Mouse (Mus musculus) CH12.LX (cell line): ENCODE results near the gene Gnat1. TPM values are rescaled to one million over a fixed set of nuclear protein-coding genes. Genes with fewer than 3 reads are reported as not detected.

ENCODE experiments used
- DNase-seq: peaks from one replicate; pipeline ENCODE4 v3.0.0-alpha.2; 2013; ENCODE audit errors: extremely low read depth
- H3K27ac ChIP-seq: 2 replicates; pipeline ENCODE4 v1.5.1; 2012; ENCODE audit warnings: low read depth, mild to moderate bottlenecking, control low read depth, moderate library complexity; ENCODE audit not compliant: insufficient read depth
- H3K27me3 ChIP-seq: replicated peaks from 2 replicates; pipeline ENCODE3; 2012; ENCODE audit warnings: inconsistent platforms
- H3K36me3 ChIP-seq, 2 experiments: replicated peaks in 1 of 2; 2 replicates each; pipeline versions ENCODE3 to v1.6.1; 2012; ENCODE audit warnings: inconsistent platforms in 1 of 2, low read length in 1 of 2, mild to moderate bottlenecking in 1 of 2, mixed read lengths in 1 of 2, moderate library complexity in 1 of 2; ENCODE audit not compliant: control insufficient read depth in 1 of 2, insufficient read depth in 1 of 2
- H3K4me1 ChIP-seq, 2 experiments: 2 replicates each; pipeline ENCODE4 v1.6.1; 2012; ENCODE audit warnings: inconsistent platforms in 1 of 2, moderate library complexity in 1 of 2; ENCODE audit not compliant: insufficient read depth in 2 of 2, control insufficient read depth in 1 of 2
- H3K4me2 ChIP-seq: 2 replicates; pipeline ENCODE4 v1.6.1; 2012; ENCODE audit warnings: low read depth, mild to moderate bottlenecking, control low read depth; ENCODE audit not compliant: poor library complexity, insufficient read depth, severe bottlenecking
- H3K4me3 ChIP-seq, 3 experiments: fragments of 150-350 bp in 1 of 3; sonication (generic) in 1 of 3; replicated peaks in 1 of 3; 2 replicates each; pipeline versions ENCODE3 to v1.5.1; 2011 to 2012; ENCODE audit warnings: low read depth in 2 of 3, low read length in 2 of 3, mild to moderate bottlenecking in 2 of 3, moderate library complexity in 2 of 3, control low read depth in 1 of 3, improper control_type of control experiment in 1 of 3, inconsistent platforms in 1 of 3, mixed read lengths in 1 of 3; ENCODE audit not compliant: poor library complexity in 1 of 3
- H3K79me2 ChIP-seq: replicated peaks from 2 replicates; pipeline ENCODE4 v1.6.1; 2012; ENCODE audit warnings: mild to moderate bottlenecking, moderate library complexity; ENCODE audit not compliant: control insufficient read depth, poor library complexity, insufficient read depth, severe bottlenecking; ENCODE audit errors: extremely low read depth
- H3K9ac ChIP-seq: 2 replicates; pipeline ENCODE4 v1.6.1; 2012; ENCODE audit warnings: low read depth, mild to moderate bottlenecking, control low read depth, moderate library complexity; ENCODE audit not compliant: insufficient read depth
- H3K9me3 ChIP-seq: replicated peaks from 2 replicates; pipeline ENCODE3; 2012; ENCODE audit warnings: low read length, inconsistent platforms, mixed read lengths
- BHLHE40 ChIP-seq: IDR thresholded peaks from 2 replicates; pipeline ENCODE4 v1.6.1; 2011; ENCODE audit warnings: mild to moderate bottlenecking, low read depth, low read length, improper control_type of control experiment
- CTCF ChIP-seq, 2 experiments: IDR thresholded peaks in 1 of 2; conservative IDR thresholded peaks in 1 of 2; 2 replicates each; pipeline ENCODE4 v1.5.1; 2011 to 2012; ENCODE audit warnings: low read depth in 2 of 2, low read length in 2 of 2, improper control_type of control experiment in 1 of 2, inconsistent platforms in 1 of 2, mild to moderate bottlenecking in 1 of 2, moderate library complexity in 1 of 2
- EP300 ChIP-seq: IDR thresholded peaks from 2 replicates; pipeline ENCODE4 v1.6.1; 2011; ENCODE audit warnings: low read length, improper control_type of control experiment
- HCFC1 ChIP-seq: IDR thresholded peaks from 2 replicates; pipeline ENCODE4 v1.6.1; 2012; ENCODE audit warnings: low read depth, mild to moderate bottlenecking, inconsistent platforms, low read length, improper control_type of control experiment
- JUN ChIP-seq: IDR thresholded peaks from 2 replicates; pipeline ENCODE4 v1.6.1; 2011; ENCODE audit warnings: low read depth, mild to moderate bottlenecking, low read length, improper control_type of control experiment, moderate library complexity; ENCODE audit not compliant: insufficient read depth
- MAX ChIP-seq: IDR thresholded peaks from 2 replicates; pipeline ENCODE4 v1.6.1; 2011; ENCODE audit warnings: low read length, improper control_type of control experiment
- MAZ ChIP-seq: IDR thresholded peaks from 2 replicates; pipeline ENCODE4 v1.6.1; 2012; ENCODE audit warnings: low read depth, mild to moderate bottlenecking, inconsistent platforms, low read length, improper control_type of control experiment, moderate library complexity
- MEF2A ChIP-seq: IDR thresholded peaks from 2 replicates; pipeline ENCODE4 v1.6.1; 2014; ENCODE audit warnings: low read depth, mild to moderate bottlenecking, inconsistent platforms, low read length, improper control_type of control experiment, borderline replicate concordance
- MXI1 ChIP-seq: IDR thresholded peaks from 2 replicates; pipeline ENCODE4 v1.6.1; 2011; ENCODE audit warnings: mild to moderate bottlenecking, low read depth, low read length, improper control_type of control experiment
- MYC ChIP-seq: IDR thresholded peaks from 2 replicates; pipeline ENCODE4 v1.6.1; 2011; ENCODE audit warnings: low read depth, mild to moderate bottlenecking, improper control_type of control experiment, low read length
- NRF1 ChIP-seq: IDR thresholded peaks from 2 replicates; pipeline ENCODE4 v1.6.1; 2014; ENCODE audit warnings: low read depth, mild to moderate bottlenecking, inconsistent platforms, low read length, improper control_type of control experiment, moderate library complexity
- PAX5 ChIP-seq: IDR thresholded peaks from 2 replicates; pipeline ENCODE4 v1.6.1; 2012; ENCODE audit warnings: low read length, inconsistent platforms, mixed read lengths
- POLR2A ChIP-seq: IDR thresholded peaks from 2 replicates; pipeline ENCODE4 v1.6.1; 2011; ENCODE audit warnings: low read depth, mild to moderate bottlenecking, improper control_type of control experiment, low read length
- POLR2AphosphoS2 ChIP-seq: IDR thresholded peaks from 2 replicates; pipeline ENCODE4 v1.6.1; 2011; ENCODE audit warnings: low read depth, low read length, improper control_type of control experiment
- RAD21 ChIP-seq: IDR thresholded peaks from 2 replicates; pipeline ENCODE4 v1.6.1; 2011; ENCODE audit warnings: low read depth, mild to moderate bottlenecking, low read length, improper control_type of control experiment, moderate library complexity
- SIN3A ChIP-seq: IDR thresholded peaks from 2 replicates; pipeline ENCODE4 v1.6.1; 2012; ENCODE audit warnings: low read length, improper control_type of control experiment, inconsistent platforms
- SMC3 ChIP-seq: IDR thresholded peaks from 2 replicates; pipeline ENCODE4 v1.6.1; 2011; ENCODE audit warnings: low read depth, low read length, improper control_type of control experiment
- TCF12 ChIP-seq: IDR thresholded peaks from 2 replicates; pipeline ENCODE4 v1.6.1; 2014; ENCODE audit warnings: low read depth, mild to moderate bottlenecking, inconsistent platforms, low read length, improper control_type of control experiment
- UBTF ChIP-seq: IDR thresholded peaks from 2 replicates; pipeline ENCODE4 v1.6.1; 2012; ENCODE audit warnings: low read depth, mild to moderate bottlenecking, inconsistent platforms, low read length, improper control_type of control experiment, moderate library complexity
- ZC3H11A ChIP-seq: IDR thresholded peaks from 2 replicates; pipeline ENCODE4 v1.6.1; 2012; ENCODE audit warnings: low read depth, mild to moderate bottlenecking, inconsistent platforms, low read length, improper control_type of control experiment
- ZMIZ1 ChIP-seq: IDR thresholded peaks from 2 replicates; pipeline ENCODE4 v1.6.1; 2012; ENCODE audit warnings: low read depth, mild to moderate bottlenecking, inconsistent platforms, low read length, improper control_type of control experiment
- ZNF384 ChIP-seq: IDR thresholded peaks from 2 replicates; pipeline ENCODE4 v1.6.1; 2012; ENCODE audit warnings: low read depth, low read length, improper control_type of control experiment, inconsistent platforms
- dilution Hi-C: fragments of 300-500 bp; cut with MboI; formaldehyde crosslinking; loops from 2 replicates; pipeline ENCODE4 v1.14.3; 2020; ENCODE audit warnings: low sequenced_read_pairs; ENCODE audit not compliant: extremely low pct_unique_long_range_greater_than_20kb, extremely low pct_ligation_motif_present
- in situ Hi-C: fragments of 300-500 bp; cut with MboI; formaldehyde crosslinking; loops from 3 replicates; pipeline ENCODE4 v1.14.3; 2019; ENCODE audit warnings: low sequenced_read_pairs, low pct_ligation_motif_present, low pct_unique_long_range_greater_than_20kb, mixed read lengths
- polyA plus RNA-seq: library from polyadenylated mRNA; unstranded; fragments of >175 nt; gene quantifications from 2 replicates; pipeline ENCODE4 v1.2.1, GENCODE M21; 2012; ENCODE audit warnings: low read depth; ENCODE audit not compliant: insufficient read length
- total RNA-seq, 2 experiments: library from RNA; depleted of rRNA; stranded (reverse); fragments of 300-350 nt in 1 of 2; fragments of >200 nt in 1 of 2; gene quantifications; 2 replicates each; pipeline ENCODE4 v1.2.3; 2012 to 2014

Gene Gnat1
- total and polyA plus RNA-seq, 3 experiments: 3.0 TPM; not detected in 2

- in situ Hi-C loops: no loop called here
- H3K9ac ChIP-seq: peak within 1 kb of the TSS; percentile 15; the same call in 1 of the 2 replicates
- peaks cover 7 to 36% of the 10 kb centered on the region in 2 experiments; a peak in 3 of 4 replicates for H3K4me1 ChIP-seq
- H3K36me3 ChIP-seq: no peaks in the 10 kb centered on the region
- H3K27me3 ChIP-seq: peaks cover 94% of the 10 kb centered on the region
- H3K79me2 ChIP-seq: no peaks in the 10 kb centered on the region
- dilution Hi-C loops: no loop called here
- H3K27ac ChIP-seq: no peak within 1 kb of the TSS
- peak within 1 kb of the TSS; percentile 80 for H3K4me2 ChIP-seq
- TF ChIP-seq POLR2A: no peak; the same call in 1 of the 2 replicates
- TF ChIP-seq PAX5: no peak
- TF ChIP-seq ZMIZ1: no peak
- peak; percentile 9; the same call in 1 of the 2 replicates for TF ChIP-seq TCF12
- no peak for TF ChIP-seq SIN3A
- peak; percentile 65; the same call in 1 of the 2 replicates for TF ChIP-seq MAX
- peak; percentile 43 for TF ChIP-seq NRF1
- TF ChIP-seq MXI1: no peak
- no peak for TF ChIP-seq MYC
- no peak for TF ChIP-seq ZC3H11A
- TF ChIP-seq MAZ: 0 out of 2 replicates have a peak, but pooled peaks have one; percentile 25
- TF ChIP-seq JUN: no peak
- TF ChIP-seq ZNF384: no peak
- TF ChIP-seq UBTF: 0 out of 2 replicates have a peak, but pooled peaks have one; percentile 39
- TF ChIP-seq HCFC1: no peak
- no peak; the same call in 1 of the 2 replicates for TF ChIP-seq RAD21
- no peak for TF ChIP-seq BHLHE40
- peak in 1 of 2 experiments; percentile 32; a peak in 2 of 4 replicates for TF ChIP-seq CTCF (conservative IDR thresholded peaks at IDR 0.05 in 1 of 2, IDR thresholded peaks at IDR 0.05 in 1 of 2; ENCODE audit: low read depth in 2 of 2, low read length in 2 of 2)
- no peak for TF ChIP-seq EP300
- no peak for TF ChIP-seq POLR2AphosphoS2
- TF ChIP-seq SMC3: no peak
- TF ChIP-seq MEF2A: no peak
- TF ChIP-seq, all 38 proteins: peak for 6
- H3K9me3 ChIP-seq: no peaks in the 10 kb centered on the region
- peak within 1 kb of the TSS in 2 of 3 experiments; percentile 28 to 54 for H3K4me3 ChIP-seq
- DNase-seq: peak; percentile 40
These were observed 30.4 kb upstream of the Gnat1 start, which contains the start of gene Sema3f for GRCm38 (mm10) chr9:107709697-107710483. TSS of gene Sema3f (minus strand) at chr9:107710475.
